Mouse (Mus musculus) kidney, postnatal 4 days (tissue): ENCODE data around the gene Lrba.

Experiments used
- DNase-seq, 2 experiments: peaks; one replicate each; pipeline ENCODE4 v3.0.0; 2021; ENCODE audit warnings: mixed read lengths in 2 of 2

Gene Lrba

GRCm38 (mm10) chr3:86224564-86225421, at the start of gene Lrba:
TSS of gene Lrba (plus strand) at chr3:86224680.
- DNase-seq: peak; percentile 82 to 90

DNA sequence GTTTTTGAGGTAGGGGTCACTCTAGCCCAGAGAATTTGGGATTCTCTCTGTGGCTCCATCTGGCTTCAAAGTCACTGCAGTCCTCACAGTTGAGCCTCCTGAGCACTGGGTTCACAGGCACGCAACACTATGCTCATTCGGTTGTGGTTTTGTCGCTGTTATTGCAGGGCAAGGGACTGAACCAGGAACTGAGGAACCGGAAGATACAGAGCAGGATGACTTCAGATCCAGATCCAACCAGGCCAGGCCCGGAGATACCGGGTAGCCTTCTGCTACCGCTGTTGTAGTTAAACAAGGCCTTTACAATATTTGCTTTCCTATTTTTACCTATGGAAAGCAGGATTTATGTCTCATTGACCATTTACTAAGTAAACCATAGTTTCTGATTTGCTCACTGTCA, 44.8 kb upstream of the Lrba start:
- DNase-seq: no peak

GRCm38 (mm10) chr3:86181107-86181506, 43.4 kb upstream of the Lrba start:
- DNase-seq: no peak

DNA sequence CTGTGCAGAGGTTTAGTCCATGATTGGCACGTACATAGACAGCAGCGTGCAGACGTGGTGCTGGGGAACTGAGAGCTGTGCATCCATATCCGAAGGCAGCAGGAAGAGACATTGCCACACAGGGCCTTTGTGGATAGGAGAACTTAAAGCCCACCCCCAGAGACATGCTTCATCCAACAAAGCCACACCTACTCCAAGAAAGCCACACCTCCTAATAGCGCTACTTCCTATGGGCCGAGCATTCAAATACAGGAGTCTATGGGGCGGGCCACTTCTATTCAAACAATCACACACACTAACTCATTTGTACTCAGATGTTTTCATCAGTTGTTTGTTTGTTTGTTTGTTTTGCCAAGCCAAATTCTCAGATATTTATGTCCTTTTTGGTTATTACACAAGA, 39.9 kb upstream of the Lrba start:
- no peak for DNase-seq

GRCm38 (mm10) chr3:86187736-86188389, 36.6 kb upstream of the Lrba start:
- no peak for DNase-seq

DNA sequence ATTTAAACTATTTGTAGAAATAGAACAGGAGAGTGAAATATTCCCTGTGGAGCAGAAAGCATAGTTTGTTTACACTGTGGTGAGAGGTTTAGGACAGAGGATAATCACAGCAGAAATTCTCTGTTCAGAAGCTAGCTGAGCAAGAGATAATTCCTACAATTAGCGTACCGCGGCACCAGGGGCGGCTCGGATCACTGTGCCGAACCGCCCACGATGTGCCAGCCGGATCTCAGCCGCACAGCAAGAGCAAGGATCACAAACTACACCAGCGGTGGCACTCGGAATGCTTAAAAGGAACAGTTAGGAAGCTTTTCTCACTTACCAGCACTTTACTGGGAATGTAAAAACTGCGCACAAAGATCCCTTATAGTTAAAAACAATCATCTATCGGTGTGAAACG, 28.5 kb upstream of the Lrba start:
- DNase-seq: peak; percentile 17 to 45

DNA sequence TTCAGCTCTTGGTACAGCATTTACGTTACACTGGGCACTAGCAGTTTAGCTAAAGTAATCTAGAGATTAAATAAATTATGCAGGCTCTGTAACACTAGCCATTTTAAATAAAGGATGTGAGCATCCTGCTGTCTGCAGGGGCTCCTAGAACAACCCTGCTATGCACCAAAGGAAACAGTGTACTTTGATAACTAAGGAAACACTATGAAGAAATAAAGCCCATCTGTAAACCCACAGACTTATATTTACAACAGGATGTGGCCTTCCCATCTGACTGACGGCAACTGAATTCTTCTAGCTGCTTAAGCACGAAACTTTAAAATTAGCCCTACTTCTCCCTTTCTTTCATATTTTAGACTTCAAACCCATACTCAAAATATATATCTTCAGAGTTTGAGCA, 28.0 kb upstream of the Lrba start:
- DNase-seq: no peak

- no peak for DNase-seq
These were observed 22.8 kb upstream of the Lrba start for GRCm38 (mm10) chr3:86201645-86202175.

- no peak for DNase-seq
These were observed 22.0 kb upstream of the Lrba start for GRCm38 (mm10) chr3:86202449-86202848.

DNA sequence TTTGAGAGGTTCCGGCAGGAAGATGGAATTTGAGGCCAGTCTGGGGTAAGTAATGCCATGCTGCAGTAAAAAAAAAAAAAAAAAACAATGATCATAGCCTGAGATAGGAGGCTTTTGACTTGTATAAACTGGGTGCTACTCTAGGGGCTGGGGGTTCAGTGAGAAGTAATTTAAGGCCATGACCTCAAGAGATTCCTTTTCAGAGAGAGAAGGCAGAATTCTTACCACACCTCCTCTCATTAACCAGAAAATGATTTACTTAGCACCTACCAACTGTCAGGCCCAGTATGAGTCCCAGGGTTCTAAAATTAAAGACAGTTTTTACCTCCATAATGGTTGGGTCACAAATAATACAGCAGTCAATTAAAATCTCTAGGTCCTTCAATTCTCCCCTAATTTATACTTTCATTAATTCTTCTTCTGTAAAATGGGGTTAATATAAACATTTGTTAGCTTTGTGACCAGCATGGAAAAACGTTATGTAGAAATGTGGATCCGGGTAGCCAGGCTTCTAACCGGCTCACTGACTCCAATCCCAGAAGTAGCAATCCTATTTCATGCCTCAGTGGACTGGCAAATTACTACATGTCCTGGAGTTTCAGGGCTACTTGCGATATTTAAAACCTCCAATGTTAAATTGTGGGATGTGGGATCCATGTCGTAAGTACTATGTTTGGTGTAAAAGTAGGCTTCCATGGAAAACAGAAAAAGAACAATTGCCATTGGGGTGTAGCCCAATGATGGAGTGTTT, 19.7 kb upstream of the Lrba start:
- no peak for DNase-seq

DNA sequence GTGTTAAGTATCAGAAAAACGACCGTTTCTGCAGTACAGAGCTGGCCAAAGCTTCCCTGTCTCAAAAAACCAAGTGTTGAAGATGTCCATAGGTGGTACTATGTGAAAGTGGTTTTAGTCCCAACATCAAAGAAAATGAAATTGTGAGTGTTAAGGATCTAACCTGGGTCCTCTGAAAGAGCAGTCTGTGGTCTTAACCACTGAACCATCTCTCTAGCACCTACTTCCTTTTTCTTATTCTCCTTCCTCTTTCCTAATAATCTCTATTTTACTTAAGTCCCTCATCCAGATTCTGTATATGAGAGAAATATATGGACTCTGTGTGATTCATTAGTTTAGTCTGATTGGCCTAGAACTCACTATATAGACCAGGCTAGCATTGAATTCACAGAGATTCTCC, 17.9 kb upstream of the Lrba start:
- DNase-seq: no peak

GRCm38 (mm10) chr3:86210267-86210939, 14.1 kb upstream of the Lrba start:
- DNase-seq: no peak

DNA sequence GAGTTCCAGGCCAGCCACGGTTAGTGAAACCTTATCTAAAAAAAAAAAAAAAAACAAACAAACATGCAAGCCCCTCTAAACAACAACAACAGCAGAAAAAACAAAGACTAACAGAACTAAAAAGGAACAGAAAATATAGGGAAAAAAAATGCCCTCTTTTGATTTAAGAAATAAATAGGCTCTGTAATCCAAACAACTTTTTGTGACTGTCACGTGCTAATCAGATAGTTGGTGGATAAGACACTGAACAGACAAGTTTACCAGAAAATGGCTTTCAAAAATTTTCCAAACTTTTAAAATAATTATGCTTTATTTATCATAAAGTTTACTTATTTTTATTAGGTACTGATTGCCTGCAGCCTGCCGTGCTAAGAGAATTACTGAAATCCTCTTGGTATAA, 13.5 kb upstream of the Lrba start:
- no peak for DNase-seq

DNA sequence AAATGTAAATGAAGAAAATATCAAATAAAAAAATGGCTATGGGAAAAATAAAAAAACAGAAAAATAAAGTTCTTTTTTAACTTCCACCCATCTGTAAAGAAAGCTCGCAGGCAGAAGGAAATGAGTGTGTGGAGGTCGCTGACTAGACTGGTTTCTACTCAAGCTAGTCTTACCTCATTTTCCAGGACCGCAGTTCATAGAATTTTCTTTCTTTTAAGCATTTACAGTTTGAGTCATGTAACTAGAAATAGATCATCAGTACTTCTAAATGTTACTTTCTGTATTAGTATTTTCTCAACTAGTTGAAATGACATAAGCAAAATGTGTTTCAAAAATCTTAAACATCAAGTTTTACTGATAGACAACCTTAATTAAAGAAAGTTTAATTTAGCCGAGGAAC, 10.2 kb upstream of the Lrba start:
- no peak for DNase-seq

GRCm38 (mm10) chr3:86223634-86224313, 706 bp upstream of the Lrba start:
- DNase-seq: peak; percentile 89 to 95

GRCm38 (mm10) chr3:86224314-86224563, 241 bp upstream of the Lrba start:
- DNase-seq: no peak

DNA sequence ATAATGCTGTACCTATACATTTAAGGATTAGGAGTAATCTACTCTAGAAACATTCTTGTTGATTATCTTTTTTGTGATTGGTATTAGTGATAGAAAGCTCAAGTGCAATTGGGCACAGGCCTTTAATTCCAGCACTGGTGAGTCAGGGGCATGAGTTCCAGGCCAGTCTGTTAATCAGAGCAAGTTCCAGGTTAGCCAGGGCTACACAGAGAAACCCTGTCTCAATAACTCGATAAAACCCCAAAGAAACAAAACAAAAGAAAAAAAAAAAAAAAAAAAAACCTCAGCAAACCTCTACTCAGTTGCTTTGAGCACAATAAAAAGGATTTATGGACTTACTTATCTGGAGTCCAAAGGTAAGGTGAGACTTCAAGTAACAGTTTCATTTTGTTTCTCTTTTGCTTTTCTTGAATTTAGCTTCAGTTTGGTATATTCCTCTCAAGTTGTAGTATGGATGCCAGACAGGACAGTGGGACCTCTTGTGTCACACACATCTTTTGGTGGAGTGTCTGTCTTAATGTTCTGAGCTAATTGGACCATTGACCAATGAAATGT, 7.1 kb downstream of the Lrba start:
- no peak for DNase-seq

DNA sequence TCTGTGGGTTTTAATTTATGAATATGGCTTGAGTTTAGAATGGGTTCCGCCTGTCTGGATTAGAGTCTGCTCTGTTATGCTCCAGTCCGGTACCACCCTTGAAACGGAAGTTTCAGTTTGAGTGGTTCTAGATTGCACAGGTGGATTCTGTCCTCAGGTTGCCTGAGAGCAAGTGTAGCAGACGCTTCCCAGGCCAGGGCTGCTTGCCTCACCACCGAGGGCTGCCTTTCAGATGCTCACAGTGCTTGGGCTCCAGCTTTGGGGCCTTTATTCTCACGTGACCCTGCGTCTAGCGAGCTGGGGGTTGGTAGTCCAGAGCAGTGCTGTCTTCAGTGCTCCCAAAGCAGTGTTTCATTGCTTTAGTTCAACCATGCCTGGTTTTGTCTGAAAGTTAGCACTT, 22.7 kb downstream of the Lrba start:
- DNase-seq: no peak

GRCm38 (mm10) chr3:86251212-86251611, 26.7 kb downstream of the Lrba start:
- DNase-seq: no peak

GRCm38 (mm10) chr3:86252588-86252987, 28.1 kb downstream of the Lrba start:
- DNase-seq: no peak

GRCm38 (mm10) chr3:86253071-86253470, 28.6 kb downstream of the Lrba start:
- no peak for DNase-seq

GRCm38 (mm10) chr3:86253791-86254190, 29.3 kb downstream of the Lrba start:
- DNase-seq: no peak
